Mouse (Mus musculus) liver, postnatal 0 days (tissue): ENCODE data around the gene Ntrk2. TPM values are rescaled to one million over a fixed set of nuclear protein-coding genes. Genes with fewer than 3 reads are reported as not detected.

Experiments
- ATAC-seq: fragments of 200-750 bp; cut with Nextera tagmentation; 2 replicates; pipeline ENCODE4 v1.8.0; 2017; ENCODE audit warnings: mild to moderate bottlenecking, moderate library complexity
- DNase-seq: peaks from one replicate; pipeline ENCODE4 v3.0.0-alpha.2; 2016
- H3K27ac ChIP-seq: fragments of 300-500 bp; sonication (generic); 2 replicates; pipeline ENCODE4 v1.5.1; 2014; ENCODE audit warnings: antibody characterized with exemption, moderate library complexity, mild to moderate bottlenecking, low read depth
- H3K27me3 ChIP-seq: fragments of 300-500 bp; sonication (generic); 2 replicates; pipeline ENCODE4 v1.6.1; 2014; ENCODE audit warnings: low read length, control low read depth, mixed read lengths; ENCODE audit not compliant: insufficient read depth
- H3K36me3 ChIP-seq: fragments of 300-500 bp; sonication (generic); replicated peaks from 2 replicates; pipeline ENCODE4 v1.6.1; 2014; ENCODE audit warnings: mild to moderate bottlenecking, control low read depth, low read length, moderate library complexity, mixed read lengths; ENCODE audit not compliant: insufficient read depth
- H3K4me1 ChIP-seq: fragments of 300-500 bp; sonication (generic); 2 replicates; pipeline ENCODE4 v1.6.1; 2014; ENCODE audit warnings: antibody characterized with exemption, mild to moderate bottlenecking, control low read depth; ENCODE audit not compliant: insufficient read depth
- H3K4me2 ChIP-seq: fragments of 300-500 bp; sonication (generic); 2 replicates; pipeline ENCODE4 v1.6.1; 2014; ENCODE audit warnings: low read depth, mild to moderate bottlenecking, low read length, moderate library complexity, mixed read lengths
- H3K4me3 ChIP-seq: fragments of 300-500 bp; sonication (generic); 2 replicates; pipeline ENCODE4 v1.5.1; 2014; ENCODE audit warnings: low read depth, low read length
- H3K9ac ChIP-seq: fragments of 300-500 bp; sonication (generic); replicated peaks from 2 replicates; pipeline ENCODE4 v1.6.1; 2014; ENCODE audit warnings: mild to moderate bottlenecking, moderate library complexity
- H3K9me3 ChIP-seq: fragments of 300-500 bp; sonication (generic); 2 replicates; pipeline ENCODE4 v1.6.1; 2016; ENCODE audit warnings: mild to moderate bottlenecking, control low read depth, low read length, mixed read lengths
- CTCF ChIP-seq: sonication (generic); IDR thresholded peaks from 2 replicates; pipeline ENCODE4 v1.5.1; 2016; ENCODE audit warnings: antibody characterized with exemption, low read depth
- EP300 ChIP-seq: IDR thresholded peaks from 2 replicates; pipeline ENCODE4 v1.6.1; 2016; ENCODE audit warnings: antibody characterized with exemption, low read depth, mild to moderate bottlenecking
- WGBS: fragments of 180-500 bp; shearing (Covaris S2); extraction: QIAGEN DNeasy Blood & Tissue Kit; methylation state at CpG from one replicate; pipeline ENCODE4 v1.1.7; 2014; ENCODE audit not compliant: insufficient replicate concordance; 5-methylcytosine and 5-hydroxymethylcytosine counted together
- polyA plus RNA-seq: library from polyadenylated mRNA; unstranded; fragments of >200 nt; fragmentation: Nextera tagmentation; extraction: Ambion mirVana; gene quantifications from 2 replicates; pipeline ENCODE4 v1.2.1, GENCODE M21; 2015

Gene Ntrk2
- polyA plus RNA-seq, 1 experiment from 2014 or later, result 0.21 TPM

DNA sequence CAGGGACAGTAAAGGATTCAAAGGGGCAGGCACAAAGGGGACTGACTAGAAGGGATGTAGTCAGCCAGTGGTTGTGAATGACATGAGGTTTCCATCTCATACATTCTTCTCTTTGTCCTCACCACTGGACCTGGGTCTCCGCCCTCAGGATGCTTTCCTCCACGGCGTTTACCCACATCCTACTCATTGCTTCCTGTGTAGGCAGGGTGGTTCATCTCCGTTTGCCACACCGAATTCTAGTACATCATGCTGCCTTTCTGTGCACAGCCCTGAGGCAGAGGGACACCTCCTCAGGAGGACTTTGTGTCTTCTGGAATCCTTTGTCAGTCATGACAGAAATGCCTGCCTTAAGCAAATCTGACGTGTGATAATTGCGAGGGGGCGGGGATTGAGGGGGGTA is 219.3 kb downstream of the Ntrk2 start:
- H3K27me3 ChIP-seq, result no peaks in the 10 kb centered on the region
- no peak overlapping the region for H3K4me2 ChIP-seq
- H3K9me3 ChIP-seq, result no peaks in the 10 kb centered on the region
- WGBS, result 60% methylated on average over 8 of the region's 8 CpGs
- H3K4me3 ChIP-seq, result no peak overlapping the region
- no peaks in the 10 kb centered on the region for H3K36me3 ChIP-seq
- no peak for DNase-seq
- H3K4me1 ChIP-seq, result no peaks in the 10 kb centered on the region
- no peak for TF ChIP-seq EP300
- no peak for TF ChIP-seq CTCF
- no peak overlapping the region for H3K9ac ChIP-seq
- no peak overlapping the region for H3K27ac ChIP-seq
- no peak for ATAC-seq

DNA sequence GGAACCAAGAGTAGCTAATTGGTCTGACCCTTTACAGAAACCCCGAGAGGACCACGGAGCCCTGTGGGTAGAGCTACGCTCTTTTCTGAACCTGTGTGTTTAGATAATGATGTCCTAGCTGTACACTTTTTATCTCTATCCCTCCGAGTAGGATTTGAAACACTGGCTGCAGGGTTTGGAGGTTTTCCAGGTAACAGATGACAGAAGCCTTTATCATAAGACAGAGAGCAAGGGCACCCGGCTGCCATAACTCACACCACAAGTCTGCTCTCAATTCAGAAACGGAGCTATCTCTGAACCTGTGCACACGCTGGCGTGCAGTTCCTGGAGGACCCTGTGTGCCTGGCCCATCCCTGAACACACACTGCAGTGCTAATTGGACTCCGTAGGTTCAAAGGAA is 221.1 kb downstream of the Ntrk2 start:
- no peaks in the 10 kb centered on the region for H3K9me3 ChIP-seq
- ATAC-seq (no peak), DNase-seq (no peak)
- 72% methylated on average over 9 of the region's 9 CpGs for WGBS
- H3K4me2 ChIP-seq, result no peak overlapping the region
- H3K4me3 ChIP-seq, result no peak overlapping the region
- H3K9ac ChIP-seq, result no peak overlapping the region
- no peaks in the 10 kb centered on the region for H3K27me3 ChIP-seq
- no peak overlapping the region for H3K27ac ChIP-seq
- no peak for TF ChIP-seq CTCF
- TF ChIP-seq EP300, result no peak
- no peaks in the 10 kb centered on the region for H3K36me3 ChIP-seq
- no peaks in the 10 kb centered on the region for H3K4me1 ChIP-seq

DNA sequence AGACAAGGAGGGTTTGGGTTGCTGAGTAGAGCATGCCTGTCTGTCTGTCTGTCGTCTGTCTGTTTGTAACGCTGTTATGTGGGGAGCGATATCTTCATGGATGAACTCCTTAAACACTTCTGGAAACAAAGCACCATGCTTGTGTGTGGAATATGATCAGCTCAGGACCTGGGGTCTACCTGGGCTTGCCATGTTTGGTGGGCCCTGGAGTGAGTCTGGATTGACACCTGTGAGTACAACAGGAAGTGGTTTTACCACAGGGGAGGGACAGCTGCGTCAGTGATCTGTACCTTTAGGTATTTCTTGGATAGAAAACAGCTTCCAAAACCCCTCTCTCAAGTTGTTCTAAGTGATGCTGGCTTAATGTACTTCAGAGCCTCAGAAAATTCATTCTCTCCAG is 222.2 kb downstream of the Ntrk2 start:
- H3K27me3 ChIP-seq, result no peaks in the 10 kb centered on the region
- 81% methylated on average over 4 of the region's 4 CpGs for WGBS
- no peak overlapping the region for H3K4me2 ChIP-seq
- TF ChIP-seq EP300 (no peak), CTCF (no peak)
- no peak overlapping the region for H3K4me3 ChIP-seq
- DNase-seq (no peak), ATAC-seq (no peak)
- H3K9me3 ChIP-seq, result no peaks in the 10 kb centered on the region
- H3K27ac ChIP-seq, result no peak overlapping the region
- H3K36me3 ChIP-seq, result no peaks in the 10 kb centered on the region
- no peaks in the 10 kb centered on the region for H3K4me1 ChIP-seq
- H3K9ac ChIP-seq, result no peak overlapping the region

DNA sequence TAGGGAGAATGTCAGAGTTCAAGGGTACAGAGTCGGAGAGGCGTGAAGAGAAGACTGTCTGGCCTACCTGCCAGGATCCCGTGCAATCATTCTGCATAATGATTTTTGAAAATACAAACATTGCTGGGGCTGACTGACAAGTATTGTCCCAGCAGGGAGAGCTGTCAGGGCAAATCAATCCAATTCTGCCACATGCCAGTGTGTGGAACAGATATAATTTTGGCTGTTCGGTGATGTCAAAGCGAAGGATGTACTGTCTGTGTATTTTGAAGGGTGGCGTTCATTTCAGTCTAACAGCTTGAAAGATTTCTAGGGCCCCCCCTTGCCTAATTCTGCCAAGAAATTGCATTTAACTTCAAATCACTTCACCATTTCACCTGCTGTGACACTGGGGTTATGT is 224.2 kb downstream of the Ntrk2 start:
- ATAC-seq, result no peak
- TF ChIP-seq EP300, result no peak
- no peak for TF ChIP-seq CTCF
- Histone ChIP-seq H3K36me3 (no peaks in the 10 kb centered on the region), H3K27me3 (no peaks in the 10 kb centered on the region), H3K4me1 (no peaks in the 10 kb centered on the region), H3K4me2 (no peak overlapping the region), H3K9me3 (no peaks in the 10 kb centered on the region), H3K4me3 (no peak overlapping the region), H3K9ac (no peak overlapping the region), H3K27ac (no peak overlapping the region)
- no peak for DNase-seq
- 72% methylated on average over 6 of the region's 6 CpGs for WGBS

DNA sequence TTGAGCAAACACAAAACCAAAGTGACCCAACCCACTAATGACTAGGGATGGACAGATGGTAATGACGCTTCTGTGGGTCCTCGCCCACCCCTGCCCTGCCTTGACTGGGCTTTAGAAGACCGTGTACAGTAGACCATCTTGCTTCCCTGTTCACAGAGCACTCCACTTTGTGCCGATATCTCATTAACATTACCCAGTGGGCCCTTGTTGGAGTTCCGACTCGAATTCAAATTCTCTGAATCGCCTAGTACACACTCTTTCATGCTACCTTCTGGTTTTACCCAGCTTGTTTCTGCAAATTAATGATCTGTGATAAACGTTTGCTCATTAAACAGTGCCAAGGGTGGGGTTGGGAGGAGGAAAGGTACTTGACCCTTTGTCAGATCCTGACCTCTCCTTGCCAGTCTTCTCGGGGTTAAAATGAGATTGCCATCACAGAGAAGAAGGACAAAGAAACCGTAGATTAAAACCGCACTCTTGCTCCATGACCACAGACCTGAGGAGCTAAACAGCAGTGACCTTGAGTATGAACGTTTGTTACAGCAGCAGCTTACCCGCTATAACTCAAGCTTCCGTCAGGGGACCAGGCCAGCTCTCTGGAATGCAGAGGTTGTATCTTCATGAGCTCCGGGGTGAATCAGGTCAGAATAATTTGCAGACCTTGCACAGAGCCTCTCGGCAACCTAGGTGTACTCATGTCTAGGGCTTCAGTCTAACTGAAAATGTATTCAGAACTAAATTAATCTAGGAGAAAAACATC is 234.0 kb downstream of the Ntrk2 start:
- Histone ChIP-seq H3K27ac (no peak overlapping the region), H3K9me3 (no peaks in the 10 kb centered on the region), H3K36me3 (no peaks in the 10 kb centered on the region), H3K4me3 (no peak overlapping the region), H3K27me3 (no peaks in the 10 kb centered on the region), H3K4me1 (no peaks in the 10 kb centered on the region), H3K4me2 (no peak overlapping the region), H3K9ac (no peak overlapping the region)
- ATAC-seq, result no peak
- TF ChIP-seq EP300 (no peak), CTCF (no peak)
- WGBS, result 69% methylated on average over 16 of the region's 16 CpGs
- DNase-seq, result no peak

DNA sequence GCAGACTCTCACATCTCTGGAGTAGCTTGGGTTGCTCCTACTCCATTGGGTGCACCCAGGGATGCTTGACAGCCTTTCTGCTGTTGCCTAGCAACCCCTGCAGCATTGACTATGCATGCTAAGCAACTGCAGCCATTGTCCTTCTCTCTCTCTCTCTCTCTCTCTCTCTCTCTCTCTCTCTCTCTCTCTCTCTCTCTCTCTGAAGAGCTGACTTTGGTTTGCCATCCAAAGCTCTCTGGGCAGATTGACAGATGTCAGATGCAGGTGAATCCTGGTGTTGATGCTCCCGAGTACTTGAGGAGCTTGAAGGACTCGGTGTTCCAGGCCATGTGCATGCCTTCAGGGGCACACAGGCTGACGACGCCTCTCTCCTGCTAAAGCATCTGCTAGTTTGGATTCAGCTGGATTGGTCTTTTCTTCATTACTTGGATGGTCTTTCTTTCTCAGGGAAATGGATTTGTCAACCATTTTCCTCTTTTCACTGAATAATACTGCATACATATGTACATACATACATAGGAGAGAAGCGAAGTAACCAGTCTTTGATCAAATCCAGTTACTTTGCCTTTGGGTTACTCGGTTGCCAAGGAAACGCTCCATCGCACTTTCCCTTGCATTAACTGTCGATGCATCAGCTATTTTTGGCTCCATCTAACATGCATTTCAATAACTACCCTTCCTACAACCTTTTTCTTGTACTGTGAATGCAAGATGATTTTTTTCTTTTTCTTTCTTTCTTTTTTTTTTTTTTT is 234.8 kb downstream of the Ntrk2 start:
- no peaks in the 10 kb centered on the region for H3K4me1 ChIP-seq
- H3K4me3 ChIP-seq, result no peak overlapping the region
- WGBS, result 67% methylated on average over 9 of the region's 9 CpGs

More for the DNA sequence above, 234.8 kb downstream of the Ntrk2 start:
- Histone ChIP-seq H3K4me2 (no peak overlapping the region), H3K27ac (no peak overlapping the region), H3K9me3 (no peaks in the 10 kb centered on the region), H3K36me3 (no peaks in the 10 kb centered on the region), H3K9ac (no peak overlapping the region), H3K27me3 (no peaks in the 10 kb centered on the region)
- DNase-seq (no peak), ATAC-seq (no peak)
- TF ChIP-seq CTCF (no peak), EP300 (no peak)
